Mouse (Mus musculus): ENCODE results near the gene Ssh3.
"Not testable (repeated sequence)": the region's sequence is repeated elsewhere in the genome, so short reads cannot be mapped to it uniquely, and the experiment has no call there.

- TF ChIP-seq CTCF (IDR thresholded peaks at IDR 0.05; ENCODE audit: borderline replicate concordance, insufficient read depth, low read depth, low read length); POLR2A (IDR thresholded peaks at IDR 0.05; ENCODE audit: borderline replicate concordance, insufficient read depth, low read length): not testable (repeated sequence)
Measured at GRCm38 (mm10) chr19:4248683-4249082, 20.3 kb downstream of the Ssh3 start.
